Mouse (Mus musculus) embryonic fibroblast, embryonic 13.5 days (primary cell): Measurements from ENCODE around the gene Ssc4d.

ENCODE experiments used
- CTCF ChIP-seq: IDR thresholded peaks from 2 replicates; pipeline ENCODE4 v1.5.1; 2011; ENCODE audit warnings: mild to moderate bottlenecking, control low read depth, low read length, moderate library complexity, borderline replicate concordance; ENCODE audit not compliant: insufficient read depth
- POLR2A ChIP-seq: IDR thresholded peaks from 2 replicates; pipeline ENCODE4 v1.6.1; 2011; ENCODE audit warnings: low read depth, mild to moderate bottlenecking, control low read depth, low read length, moderate library complexity

- TF ChIP-seq POLR2A = no peak
- no peak for TF ChIP-seq CTCF
Observed at GRCm38 (mm10) chr5:135956300-135957206, 17.8 kb downstream of the Ssc4d start.
